Mouse (Mus musculus): Measurements from ENCODE around the gene Wnt1. TPM values are rescaled to one million over a fixed set of nuclear protein-coding genes. Genes with fewer than 3 reads are reported as not detected.

The Wnt1 gene
- not detected in 2 replicates for polyA plus RNA-seq (2012; rRNA removed)

GRCm38 (mm10) chr15:98789661-98790535, at the start of gene Wnt1:
Gene Wnt1, plus strand, starts transcription at chr15:98789857.

DNA sequence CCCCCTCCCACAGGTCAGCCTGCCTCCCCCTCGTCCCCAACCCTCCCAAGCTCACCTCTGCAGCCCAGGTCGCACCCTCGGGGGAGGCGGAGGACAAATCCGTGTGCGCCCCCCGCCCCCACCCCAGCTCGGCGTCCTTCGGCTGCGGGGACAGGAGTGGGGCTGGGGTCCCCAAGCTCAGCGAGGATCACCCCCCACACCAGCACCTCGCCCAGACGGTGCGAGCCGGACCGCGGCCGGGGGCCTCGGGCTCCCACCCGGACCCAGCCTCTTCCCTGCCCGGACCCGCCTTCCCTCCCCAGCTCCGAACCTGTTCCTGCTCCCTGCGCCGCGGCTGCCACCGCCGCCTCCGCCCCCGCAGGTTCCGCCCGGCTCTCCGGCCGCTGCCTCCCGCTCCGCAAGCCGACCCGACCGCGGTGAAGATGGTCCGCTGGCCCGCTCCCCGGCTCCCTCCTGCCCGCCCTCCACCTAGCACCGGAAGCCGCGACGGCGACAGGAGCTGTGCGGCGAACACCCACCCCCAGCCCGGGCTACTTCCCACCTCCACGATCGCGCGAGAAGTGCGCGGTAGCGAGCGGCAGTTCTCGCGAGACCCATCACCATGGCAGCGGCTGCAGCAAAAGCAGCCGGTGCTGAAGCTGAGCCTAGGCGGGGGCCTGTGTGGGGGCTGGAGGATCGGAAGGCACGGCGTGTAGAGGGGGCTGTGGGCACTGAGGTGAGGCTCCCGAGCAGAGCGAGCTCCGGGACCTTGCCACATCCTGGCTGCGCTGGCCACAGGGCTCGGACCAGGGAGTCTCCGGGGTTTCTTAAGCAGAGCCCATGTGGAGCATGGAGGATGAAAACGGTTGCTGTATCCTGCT, 26.8 kb upstream of the Wnt1 start, which contains the start of gene Arf3:
Gene Arf3, minus strand, starts transcription at position 545 of the 860 bp plus-strand sequence.

DNA sequence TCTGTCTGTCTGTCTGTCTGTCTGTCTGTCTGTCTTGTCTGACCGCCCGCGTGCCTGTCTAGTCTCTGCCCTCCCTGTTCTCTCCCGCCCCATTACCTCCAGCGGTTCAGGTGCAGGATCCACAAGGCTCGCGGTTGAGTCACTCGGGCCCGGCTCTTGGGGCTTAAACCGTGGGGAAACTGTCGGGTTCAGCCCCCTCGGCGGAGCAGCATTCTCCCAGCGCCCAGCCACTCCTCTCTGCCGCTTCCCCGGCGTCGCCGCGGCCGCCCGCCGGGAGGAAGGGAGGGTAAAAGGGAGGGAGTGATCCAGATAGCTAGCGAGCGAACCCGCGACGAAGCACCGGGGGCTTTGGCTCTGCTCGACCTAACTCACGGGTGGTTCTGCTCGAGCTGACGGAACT, 11.9 kb upstream of the Wnt1 start, which contains the start of gene Wnt10b:
Gene Wnt10b, minus strand, starts transcription at position 389 of the 400 bp plus-strand sequence.

DNA sequence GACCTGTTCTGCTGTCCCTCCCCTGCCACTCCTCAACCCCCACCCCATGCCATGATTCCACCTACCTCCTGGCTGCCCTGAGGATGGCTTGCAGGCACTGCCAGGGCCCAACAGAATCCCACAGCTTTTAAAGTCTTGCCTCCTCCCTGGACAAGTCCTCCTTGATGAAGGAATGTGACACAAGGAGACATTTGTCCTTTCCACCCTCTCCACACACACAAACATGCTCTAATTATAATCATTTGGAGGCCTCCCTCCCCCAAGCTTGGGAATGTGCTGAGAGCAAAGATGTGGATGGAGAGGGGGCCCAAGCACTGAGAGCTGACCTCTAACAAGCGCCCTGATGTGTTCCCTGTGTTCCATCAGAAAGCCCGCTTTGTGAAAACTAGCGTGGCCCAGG, 19.7 kb downstream of the Wnt1 start, which contains the start of gene Ddn:
Gene Ddn, minus strand, starts transcription at position 101 of the 400 bp plus-strand sequence.

DNA sequence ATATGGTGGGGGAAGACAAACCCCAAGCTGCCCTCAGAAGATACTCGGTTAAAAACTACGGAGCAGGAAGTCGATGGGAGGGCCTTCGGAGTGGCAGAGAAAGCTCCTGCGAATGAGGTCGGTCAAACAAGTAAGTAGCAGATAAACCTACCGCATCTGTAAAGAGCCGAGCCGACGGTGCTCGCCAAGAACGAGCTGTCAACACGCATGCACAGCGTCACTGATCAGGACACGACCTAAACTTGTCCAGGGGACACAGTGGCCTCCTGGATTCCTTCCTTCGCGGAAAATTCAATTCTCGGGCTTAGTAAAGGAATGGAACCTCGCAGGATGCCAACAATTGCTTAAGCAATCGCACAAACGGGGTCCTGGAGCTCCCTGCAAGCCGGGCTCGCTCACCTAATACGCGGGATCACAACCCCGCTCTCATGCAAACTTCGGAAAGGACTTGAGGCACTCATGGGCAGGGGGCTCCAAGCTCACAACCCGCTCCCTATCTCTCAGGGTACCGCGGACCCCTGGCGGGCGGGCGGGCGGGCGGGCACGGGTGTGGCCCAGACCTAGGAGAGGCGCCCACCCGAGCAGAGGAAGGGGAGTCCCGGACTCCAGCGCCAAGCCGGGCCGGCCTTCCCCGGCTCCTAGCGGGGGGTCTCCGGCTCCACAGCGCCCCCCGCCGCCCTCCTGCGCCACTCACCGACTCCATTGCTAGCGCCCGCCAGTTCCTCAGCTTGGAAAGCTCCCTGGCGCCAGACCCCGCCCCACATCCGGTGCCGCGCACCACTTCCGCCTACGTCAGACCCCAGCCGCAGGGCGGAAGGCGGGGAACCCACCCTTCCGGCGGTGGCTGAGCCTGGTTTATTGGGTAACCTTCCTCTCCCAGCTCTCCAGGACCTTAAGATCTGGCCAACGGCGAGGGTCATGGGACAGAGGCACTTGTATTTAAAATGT, 41.4 kb downstream of the Wnt1 start, which contains the start of gene Prkag1:
Gene Prkag1, minus strand, starts transcription at position 786 of the 948 bp plus-strand sequence.

Other genes starting within 250 kb of the Wnt1 start
- 0.94 and 2.3 TPM in 2 replicates for gene Ccnt1, start 218.9 kb upstream of the Wnt1 start, polyA plus RNA-seq (2012; rRNA removed)
- gene 4930415O20Rik, start 218.9 kb upstream of the Wnt1 start, polyA plus RNA-seq (2012; rRNA removed) = 0.85 and 2.0 TPM in 2 replicates
- gene Adcy6, start 179.8 kb upstream of the Wnt1 start, polyA plus RNA-seq (2012; rRNA removed) = 45.7 and 64.2 TPM in 2 replicates
- 38.3 and 44.2 TPM in 2 replicates for gene Cacnb3, start 159.0 kb upstream of the Wnt1 start, polyA plus RNA-seq (2012; rRNA removed)
- 11.8 and 12.9 TPM in 2 replicates for gene Ddx23, start 127.0 kb upstream of the Wnt1 start, polyA plus RNA-seq (2012; rRNA removed)
- gene Rnd1, start 112.4 kb upstream of the Wnt1 start, polyA plus RNA-seq (2012; rRNA removed) = 0.57 and 0.62 TPM in 2 replicates
- gene Ccdc65, start 81.7 kb upstream of the Wnt1 start, polyA plus RNA-seq (2012; rRNA removed) = 0.43 and 0.45 TPM in 2 replicates
- 18.3 and 25.4 TPM in 2 replicates for gene Fkbp11, start 61.7 kb upstream of the Wnt1 start, polyA plus RNA-seq (2012; rRNA removed)
- 36.3 and 39.5 TPM in 2 replicates for gene Arf3, start 26.6 kb upstream of the Wnt1 start, polyA plus RNA-seq (2012; rRNA removed)
- gene Wnt10b, start 11.7 kb upstream of the Wnt1 start, polyA plus RNA-seq (2012; rRNA removed) = 0.16 and 0.58 TPM in 2 replicates
- gene Ddn, start 19.6 kb downstream of the Wnt1 start, polyA plus RNA-seq (2012; rRNA removed) = 0.02 TPM in 2 replicates
- gene Prkag1, start 41.7 kb downstream of the Wnt1 start, polyA plus RNA-seq (2012; rRNA removed) = 27.3 and 30.3 TPM in 2 replicates
- gene Kmt2d, start 81.3 kb downstream of the Wnt1 start, polyA plus RNA-seq (2012; rRNA removed) = 8.0 and 11.3 TPM in 2 replicates
- gene Rhebl1, start 104.7 kb downstream of the Wnt1 start, polyA plus RNA-seq (2012; rRNA removed) = 0.75 and 0.82 TPM in 2 replicates
- gene Dhh, start 108.7 kb downstream of the Wnt1 start, polyA plus RNA-seq (2012; rRNA removed) = 0.37 and 0.70 TPM in 2 replicates
- gene Lmbr1l, start 128.4 kb downstream of the Wnt1 start, polyA plus RNA-seq (2012; rRNA removed) = 20.0 and 33.4 TPM in 2 replicates
- 349 and 354 TPM in 2 replicates for gene Tuba1b, start 144.7 kb downstream of the Wnt1 start, polyA plus RNA-seq (2012; rRNA removed)
- gene Gm49450, start 163.7 kb downstream of the Wnt1 start, polyA plus RNA-seq (2012; rRNA removed) = 30.3 and 59.8 TPM in 2 replicates
- gene Tuba1a, start 163.8 kb downstream of the Wnt1 start, polyA plus RNA-seq (2012; rRNA removed) = 130 and 134 TPM in 2 replicates
- 186 and 201 TPM in 2 replicates for gene Tuba1c, start 240.0 kb downstream of the Wnt1 start, polyA plus RNA-seq (2012; rRNA removed)

All from stomach, adult 2 months (tissue).